Mouse (Mus musculus): ENCODE measurements around the gene Frmd8.

- TF ChIP-seq POLR2A (IDR thresholded peaks at IDR 0.05; ENCODE audit: low read depth, low read length) = no peak
- no peak for TF ChIP-seq CTCF (conservative IDR thresholded peaks at IDR 0.05; ENCODE audit: insufficient read depth, insufficient read length, low read depth, low read length)
These were observed 34.1 kb downstream of the Frmd8 start for GRCm38 (mm10) chr19:5840890-5841388.

Measured in kidney, adult 2 months (tissue).